Mouse (Mus musculus) cerebellum, adult 2 months (tissue): ENCODE results near the gene Gm21915. TPM values are rescaled to one million over a fixed set of nuclear protein-coding genes. Genes with fewer than 3 reads are reported as not detected.

Experiments
- DNase-seq, 2 experiments: peaks; one replicate each; pipeline ENCODE4 v3.0.0; 2021
- H3K27ac ChIP-seq: fragments of 200-500 bp; 2 replicates; pipeline ENCODE4 v1.5.1; 2012; ENCODE audit warnings: low read length, control low read depth, inconsistent platforms; ENCODE audit not compliant: insufficient read depth
- H3K27me3 ChIP-seq: fragments of 200-500 bp; 2 replicates; pipeline ENCODE4 v1.6.1; 2012; ENCODE audit warnings: inconsistent platforms, mild to moderate bottlenecking, low read length, moderate library complexity; ENCODE audit not compliant: control insufficient read depth, insufficient read depth
- H3K4me1 ChIP-seq: fragments of 200-500 bp; 2 replicates; pipeline ENCODE4 v1.6.1; 2011; ENCODE audit warnings: low read length; ENCODE audit not compliant: control insufficient read depth, insufficient read depth
- H3K4me3 ChIP-seq: fragments of 200-500 bp; replicated peaks from 2 replicates; pipeline ENCODE3; 2011; ENCODE audit warnings: mild to moderate bottlenecking, low read depth, low read length, control low read depth; ENCODE audit not compliant: insufficient read depth
- CTCF ChIP-seq: fragments of 200-500 bp; IDR thresholded peaks from 2 replicates; pipeline ENCODE4 v1.5.1; 2011; ENCODE audit warnings: low read depth, mild to moderate bottlenecking, control low read depth, low read length, moderate library complexity, borderline replicate concordance; ENCODE audit not compliant: insufficient read depth
- POLR2A ChIP-seq: fragments of 200-500 bp; IDR thresholded peaks from 2 replicates; pipeline ENCODE4 v1.6.1; 2011; ENCODE audit warnings: low read length, control low read depth, borderline replicate concordance; ENCODE audit not compliant: insufficient read depth
- WGBS: fragments of 180-500 bp; shearing (Covaris S2); methylation state at CpG from one replicate; pipeline ENCODE4 v1.1.7; 2018; 5-methylcytosine and 5-hydroxymethylcytosine counted together
- polyA plus RNA-seq: library from polyadenylated mRNA; depleted of rRNA; stranded (reverse); fragments of >200 nt; gene quantifications from 2 replicates; pipeline ENCODE4 v1.2.3, GENCODE M21; 2012

Gm21915 gene
- polyA plus RNA-seq, 1 experiment: not detected

- Histone ChIP-seq H3K4me1 (peaks cover 4% of the 10 kb centered on the region), H3K27ac (no peak overlapping the region), H3K4me3 (no peak overlapping the region), H3K27me3 (no peaks in the 10 kb centered on the region)
- WGBS: 93% methylated on average over 12 of the region's 12 CpGs
- DNase-seq: no peak
- TF ChIP-seq POLR2A (no peak), CTCF (no peak)
Measured at GRCm38 (mm10) chr9:40675203-40675958, 5.0 kb downstream of the Gm21915 start.

GRCm38 (mm10) chr9:40678653-40679052 is 8.2 kb downstream of the Gm21915 start:
- Histone ChIP-seq H3K27ac (no peak overlapping the region), H3K4me1 (peaks cover 4% of the 10 kb centered on the region), H3K4me3 (no peak overlapping the region), H3K27me3 (no peaks in the 10 kb centered on the region)
- no peak for TF ChIP-seq POLR2A
- WGBS: 88% methylated on average over 4 of the region's 4 CpGs
- DNase-seq: no peak

GRCm38 (mm10) chr9:40685801-40686420 is 15.5 kb downstream of the Gm21915 start, which contains the start of gene Clmp:
TSS of gene Clmp (plus strand) at chr9:40685962.
- peak within 1 kb of the TSS; percentile 85 for H3K27ac ChIP-seq
- TF ChIP-seq POLR2A (no peak; the same call in 1 of the 2 replicates), CTCF (no peak)
- no peaks in the 10 kb centered on the region; the same call in 1 of the 2 replicates for H3K4me1 ChIP-seq
- no peaks in the 10 kb centered on the region for H3K27me3 ChIP-seq
- peak within 1 kb of the TSS; percentile 85 for H3K4me3 ChIP-seq
- under 1% methylated on average over 53 of the region's 53 CpGs for WGBS
- DNase-seq: peak; percentile 58 to 73

GRCm38 (mm10) chr9:40686421-40686899 is 16.0 kb downstream of the Gm21915 start:
- 3% methylated on average over 23 of the region's 23 CpGs for WGBS
- no peak for DNase-seq
- TF ChIP-seq CTCF: no peak
- TF ChIP-seq POLR2A: no peak

GRCm38 (mm10) chr9:40687053-40687452 is 16.6 kb downstream of the Gm21915 start:
- H3K27me3 ChIP-seq: no peaks in the 10 kb centered on the region
- DNase-seq: peak; percentile 35 to 51
- WGBS: 36% methylated on average over 5 of the region's 5 CpGs
- peak overlapping the region; percentile 85 for H3K4me3 ChIP-seq
- H3K4me1 ChIP-seq: no peaks in the 10 kb centered on the region; the same call in 1 of the 2 replicates
- H3K27ac ChIP-seq: no peak overlapping the region
- TF ChIP-seq CTCF: no peak
- TF ChIP-seq POLR2A: no peak

More at GRCm38 (mm10) chr9:40686421-40686899, 16.0 kb downstream of the Gm21915 start:
- no peaks in the 10 kb centered on the region; the same call in 1 of the 2 replicates for H3K4me1 ChIP-seq
- H3K27ac ChIP-seq: peak overlapping the region; percentile 85
- peak overlapping the region; percentile 85 for H3K4me3 ChIP-seq
- H3K27me3 ChIP-seq: no peaks in the 10 kb centered on the region

GRCm38 (mm10) chr9:40687553-40687952 is 17.1 kb downstream of the Gm21915 start:
- Histone ChIP-seq H3K27ac (no peak overlapping the region), H3K4me1 (no peaks in the 10 kb centered on the region; the same call in 1 of the 2 replicates), H3K4me3 (no peak overlapping the region), H3K27me3 (no peaks in the 10 kb centered on the region)
- no peak for DNase-seq
- TF ChIP-seq POLR2A (no peak), CTCF (no peak)
- WGBS: 55% methylated on average over 3 of the region's 3 CpGs

GRCm38 (mm10) chr9:40690511-40690910 is 20.1 kb downstream of the Gm21915 start:
- no peak overlapping the region for H3K27ac ChIP-seq
- DNase-seq: no peak
- 57% methylated on average over 7 of the region's 7 CpGs for WGBS
- no peak for TF ChIP-seq CTCF
- TF ChIP-seq POLR2A: no peak
- no peaks in the 10 kb centered on the region for H3K27me3 ChIP-seq
- H3K4me1 ChIP-seq: peaks cover 13% of the 10 kb centered on the region
- H3K4me3 ChIP-seq: no peak overlapping the region
